Mouse (Mus musculus): ENCODE measurements around the gene 4930404H24Rik.

- peak; percentile 72; the same call in 1 of the 2 replicates for TF ChIP-seq CTCF (IDR thresholded peaks at IDR 0.05; ENCODE audit: extremely low read depth, insufficient read length, insufficient replicate concordance, low read depth, low read length)
- no peak for TF ChIP-seq POLR2A (IDR thresholded peaks at IDR 0.05; ENCODE audit: low read depth, low read length)
Measured at GRCm38 (mm10) chr2:153478583-153478982, 14.0 kb upstream of the 4930404H24Rik start.
